Mouse (Mus musculus) stomach, embryonic 14.5 days (tissue): ENCODE measurements around the gene Impg1. TPM values are rescaled to one million over a fixed set of nuclear protein-coding genes. Genes with fewer than 3 reads are reported as not detected.

Experiments used
- ATAC-seq: fragments of 200-750 bp; cut with Nextera tagmentation; 2 replicates; pipeline ENCODE4 v1.8.0; 2017; ENCODE audit warnings: low read depth, moderate TSS enrichment; ENCODE audit not compliant: insufficient number of reproducible peaks, insufficient read depth, low FRiP score
- H3K27ac ChIP-seq: fragments of 300-500 bp; sonication (generic); 2 replicates; pipeline ENCODE4 v1.5.1; 2014; ENCODE audit warnings: mild to moderate bottlenecking, low read length, moderate library complexity, mixed read lengths
- H3K27me3 ChIP-seq: fragments of 300-500 bp; sonication (generic); 2 replicates; pipeline ENCODE4 v1.6.1; 2014; ENCODE audit warnings: low read length, control low read depth, mixed read lengths; ENCODE audit not compliant: control insufficient read depth, insufficient read depth
- H3K36me3 ChIP-seq: fragments of 300-500 bp; sonication (generic); 2 replicates; pipeline ENCODE4 v1.6.1; 2014; ENCODE audit warnings: mild to moderate bottlenecking, control low read depth, low read length, moderate library complexity, mixed read lengths; ENCODE audit not compliant: control insufficient read depth, insufficient read depth
- H3K4me1 ChIP-seq: fragments of 300-500 bp; sonication (generic); 2 replicates; pipeline ENCODE4 v1.6.1; 2014; ENCODE audit warnings: low read length, control low read depth, mixed read lengths; ENCODE audit not compliant: control insufficient read depth, insufficient read depth
- H3K4me2 ChIP-seq: fragments of 300-500 bp; sonication (generic); replicated peaks from 2 replicates; pipeline ENCODE4 v1.6.1; 2014; ENCODE audit warnings: low read depth, low read length, control low read depth
- H3K4me3 ChIP-seq: fragments of 300-500 bp; sonication (generic); 2 replicates; pipeline ENCODE4 v1.5.1; 2014; ENCODE audit warnings: low read depth, low read length, control low read depth
- H3K9ac ChIP-seq: fragments of 300-500 bp; sonication (generic); replicated peaks from 2 replicates; pipeline ENCODE4 v1.6.1; 2014; ENCODE audit warnings: low read depth, mild to moderate bottlenecking, control low read depth, low read length, moderate library complexity, mixed read lengths
- H3K9me3 ChIP-seq: fragments of 300-500 bp; sonication (generic); 2 replicates; pipeline ENCODE4 v1.6.1; 2016; ENCODE audit warnings: low read depth, low read length, control low read depth; ENCODE audit not compliant: control insufficient read depth
- WGBS: fragments of 180-500 bp; shearing (Covaris S2); extraction: QIAGEN DNeasy Blood & Tissue Kit; methylation state at CpG from one replicate; pipeline ENCODE4 v1.1.7; 2014; 5-methylcytosine and 5-hydroxymethylcytosine counted together
- polyA plus RNA-seq: library from polyadenylated mRNA; unstranded; fragments of >200 nt; fragmentation: Nextera tagmentation; extraction: Ambion mirVana; gene quantifications from 2 replicates; pipeline ENCODE4 v1.2.1, GENCODE M21; 2014

Impg1 gene
- polyA plus RNA-seq, 1 experiment from 2014 or later: not detected

- Histone ChIP-seq H3K9ac (no peak overlapping the region), H3K9me3 (no peaks in the 10 kb centered on the region), H3K27me3 (no peaks in the 10 kb centered on the region), H3K36me3 (no peaks in the 10 kb centered on the region), H3K4me1 (no peaks in the 10 kb centered on the region), H3K4me3 (no peak overlapping the region), H3K4me2 (no peak overlapping the region), H3K27ac (no peak overlapping the region)
- 82% methylated on average over 2 of the region's 2 CpGs for WGBS
- no peak for ATAC-seq
Observed at GRCm38 (mm10) chr9:80367520-80368204, 97.6 kb downstream of the Impg1 start.

DNA sequence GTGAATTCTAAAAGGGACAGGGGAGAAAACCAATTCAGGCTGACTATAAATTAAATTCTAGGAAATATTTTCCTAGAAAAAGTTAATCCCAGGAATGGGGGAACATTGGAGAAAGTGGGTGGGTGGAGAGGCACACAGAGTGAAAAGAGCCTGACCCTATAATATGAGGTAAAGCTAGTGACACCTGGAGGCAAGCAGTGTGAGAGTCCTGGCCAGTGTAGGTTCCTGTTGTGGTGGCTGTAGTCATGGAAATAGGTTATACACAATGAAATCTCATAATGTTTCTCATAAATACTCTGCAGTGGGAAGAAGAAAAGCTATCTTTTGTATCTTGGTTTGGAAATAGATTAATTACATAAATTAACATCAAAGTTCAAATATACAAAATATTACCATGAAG, 105.2 kb downstream of the Impg1 start:
- Histone ChIP-seq H3K27ac (no peak overlapping the region), H3K4me2 (no peak overlapping the region), H3K9ac (no peak overlapping the region), H3K27me3 (no peaks in the 10 kb centered on the region), H3K36me3 (no peaks in the 10 kb centered on the region), H3K4me3 (no peak overlapping the region), H3K4me1 (no peaks in the 10 kb centered on the region), H3K9me3 (no peaks in the 10 kb centered on the region)
- ATAC-seq: no peak

GRCm38 (mm10) chr9:80351678-80352331, 113.5 kb downstream of the Impg1 start:
- ATAC-seq: no peak
- Histone ChIP-seq H3K4me3 (no peak overlapping the region), H3K9ac (no peak overlapping the region), H3K9me3 (no peaks in the 10 kb centered on the region), H3K4me2 (0 out of 2 replicates have a peak overlapping the region, but pooled peaks have one; percentile 16), H3K27me3 (no peaks in the 10 kb centered on the region), H3K36me3 (no peaks in the 10 kb centered on the region), H3K4me1 (no peaks in the 10 kb centered on the region), H3K27ac (no peak overlapping the region)
- 44% methylated on average over 20 of the region's 20 CpGs for WGBS

- Histone ChIP-seq H3K4me1 (no peaks in the 10 kb centered on the region), H3K9me3 (no peaks in the 10 kb centered on the region), H3K9ac (no peak overlapping the region), H3K4me2 (0 out of 2 replicates have a peak overlapping the region, but pooled peaks have one; percentile 16), H3K36me3 (no peaks in the 10 kb centered on the region), H3K27me3 (no peaks in the 10 kb centered on the region), H3K4me3 (no peak overlapping the region), H3K27ac (no peak overlapping the region)
- 65% methylated on average over 7 of the region's 7 CpGs for WGBS
- ATAC-seq: no peak
Observed at GRCm38 (mm10) chr9:80351295-80351677, 114.0 kb downstream of the Impg1 start.

GRCm38 (mm10) chr9:80344451-80345000, 120.8 kb downstream of the Impg1 start:
- Histone ChIP-seq H3K4me1 (no peaks in the 10 kb centered on the region), H3K4me3 (no peak overlapping the region), H3K27ac (no peak overlapping the region), H3K9me3 (no peaks in the 10 kb centered on the region), H3K9ac (no peak overlapping the region), H3K4me2 (no peak overlapping the region), H3K27me3 (no peaks in the 10 kb centered on the region), H3K36me3 (no peaks in the 10 kb centered on the region)
- 94% methylated on average over 6 of the region's 6 CpGs for WGBS
- ATAC-seq: no peak

DNA sequence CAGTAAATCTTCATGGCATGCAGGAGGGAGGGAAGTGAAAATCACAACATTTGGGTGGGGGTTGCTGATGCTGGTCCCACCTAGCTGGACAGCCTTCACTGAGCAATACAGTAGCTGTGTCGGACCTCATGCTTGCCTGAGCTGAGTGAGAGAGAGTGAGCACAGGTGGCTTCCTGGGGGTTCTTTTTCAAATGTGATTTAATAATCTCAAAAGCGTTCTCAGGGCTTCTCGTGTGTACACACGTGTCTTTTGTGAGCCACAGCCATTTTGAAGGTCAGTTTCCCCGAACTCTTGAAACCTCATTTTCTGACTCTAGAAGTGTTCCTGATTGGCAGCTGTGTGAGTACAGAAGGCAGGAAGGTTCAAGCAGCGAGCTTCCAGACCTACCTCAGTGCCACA, 122.8 kb downstream of the Impg1 start:
- WGBS: 90% methylated on average over 6 of the region's 6 CpGs
- Histone ChIP-seq H3K9ac (no peak overlapping the region), H3K9me3 (no peaks in the 10 kb centered on the region), H3K4me2 (no peak overlapping the region), H3K4me3 (no peak overlapping the region), H3K4me1 (no peaks in the 10 kb centered on the region), H3K27ac (no peak overlapping the region), H3K36me3 (no peaks in the 10 kb centered on the region), H3K27me3 (no peaks in the 10 kb centered on the region)
- no peak for ATAC-seq

DNA sequence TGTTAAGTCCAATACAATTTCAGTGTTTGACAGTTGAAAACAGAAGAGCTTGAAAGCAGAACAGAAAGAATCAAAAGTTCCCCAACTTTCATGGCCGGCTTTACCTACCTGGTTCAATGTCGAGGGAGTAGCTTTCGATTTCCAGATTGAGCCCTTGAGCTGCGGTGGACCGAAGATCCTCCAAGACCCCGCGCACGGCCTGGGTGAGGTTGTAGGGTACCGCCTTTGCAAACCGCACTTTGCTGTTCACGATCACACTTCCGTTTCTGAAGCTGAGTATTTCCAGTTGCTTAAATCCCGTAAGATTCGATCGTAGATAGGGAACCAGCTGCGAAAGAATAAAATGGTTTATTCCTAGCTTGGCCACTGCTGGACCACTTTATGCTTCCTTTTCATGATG, 123.5 kb downstream of the Impg1 start:
- H3K4me1 ChIP-seq: no peaks in the 10 kb centered on the region
- H3K36me3 ChIP-seq: no peaks in the 10 kb centered on the region
- no peak for ATAC-seq
- no peaks in the 10 kb centered on the region for H3K27me3 ChIP-seq
- 96% methylated on average over 16 of the region's 16 CpGs for WGBS
- no peaks in the 10 kb centered on the region for H3K9me3 ChIP-seq
- no peak overlapping the region for H3K9ac ChIP-seq
- no peak overlapping the region for H3K4me3 ChIP-seq
- no peak overlapping the region for H3K4me2 ChIP-seq
- no peak overlapping the region for H3K27ac ChIP-seq

DNA sequence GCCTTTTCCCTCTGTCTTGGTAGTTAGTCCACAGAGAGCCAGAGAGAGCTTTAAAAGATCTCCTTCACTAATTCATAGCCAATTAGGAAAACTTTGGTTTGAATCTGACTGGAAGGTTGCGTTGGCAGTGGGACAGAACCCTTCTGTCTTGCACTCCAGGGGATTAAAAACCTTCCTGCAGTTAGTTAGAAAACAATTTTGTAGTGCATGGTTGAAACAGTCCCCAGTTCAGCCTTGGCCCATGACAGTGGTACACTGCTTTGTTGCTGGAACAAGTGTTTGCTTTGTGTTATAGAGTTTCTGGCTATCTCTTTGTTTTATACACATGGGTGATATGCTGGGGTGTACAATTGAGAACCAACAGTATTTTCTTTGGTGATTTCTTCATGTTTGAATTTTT, 124.4 kb downstream of the Impg1 start:
- H3K9ac ChIP-seq: no peak overlapping the region
- no peak for ATAC-seq
- H3K9me3 ChIP-seq: no peaks in the 10 kb centered on the region
- no peak overlapping the region for H3K4me2 ChIP-seq
- no peak overlapping the region for H3K4me3 ChIP-seq
- 69% methylated on average over 1 of the region's 1 CpGs for WGBS
- no peak overlapping the region for H3K27ac ChIP-seq
- no peaks in the 10 kb centered on the region for H3K4me1 ChIP-seq
- H3K36me3 ChIP-seq: no peaks in the 10 kb centered on the region
- no peaks in the 10 kb centered on the region for H3K27me3 ChIP-seq
